Mouse (Mus musculus): ENCODE data around the gene Tlnrd1. TPM values are rescaled to one million over a fixed set of nuclear protein-coding genes. Genes with fewer than 3 reads are reported as not detected.
A peak's percentile ranks its signal among the peaks of the same experiment; 100 is the strongest.

The Tlnrd1 gene
- 9.4 and 12.7 TPM in 2 replicates for polyA plus RNA-seq (2014; fragmentation: Nextera tagmentation; extraction: Ambion mirVana)

- Histone ChIP-seq H3K27ac (ENCODE audit: low read depth, low read length) (peak within 1 kb of the TSS; percentile 93), H3K27me3 (ENCODE audit: control insufficient read depth, insufficient read depth, low read length) (no peaks in the 10 kb centered on the region), H3K4me3 (ENCODE audit: low read depth, low read length) (peak within 1 kb of the TSS; percentile 79), H3K4me2 (ENCODE audit: low read depth, low read length) (peak within 1 kb of the TSS; percentile 81), H3K9me3 (ENCODE audit: control insufficient read depth, low read length) (no peaks in the 10 kb centered on the region), H3K9ac (replicated peaks; ENCODE audit: low read depth, low read length) (peak within 1 kb of the TSS; percentile 90), H3K4me1 (ENCODE audit: control insufficient read depth, insufficient read depth, low read length) (peaks cover 22% of the 10 kb centered on the region), H3K36me3 (ENCODE audit: control insufficient read depth, insufficient read depth, low read length) (no peaks in the 10 kb centered on the region)
- WGBS, result under 1% methylated on average over 67 of the region's 69 CpGs
- ATAC-seq (ENCODE audit: low read depth), result peak; percentile 84
Measured at GRCm38 (mm10) chr7:83884021-83884658, at the start of gene Tlnrd1, which contains the start of gene Mesd. Tlnrd1 (minus strand) TSS chr7:83884305. Mesd (plus strand) TSS chr7:83884466.

- Histone ChIP-seq H3K36me3 (ENCODE audit: control insufficient read depth, insufficient read depth, low read length) (no peaks in the 10 kb centered on the region), H3K27me3 (ENCODE audit: control insufficient read depth, insufficient read depth, low read length) (no peaks in the 10 kb centered on the region), H3K9ac (replicated peaks; ENCODE audit: low read depth, low read length) (no peak overlapping the region), H3K4me1 (ENCODE audit: control insufficient read depth, insufficient read depth, low read length) (no peaks in the 10 kb centered on the region), H3K9me3 (ENCODE audit: control insufficient read depth, low read length) (no peaks in the 10 kb centered on the region), H3K27ac (ENCODE audit: low read depth, low read length) (no peak overlapping the region), H3K4me2 (ENCODE audit: low read depth, low read length) (no peak overlapping the region), H3K4me3 (ENCODE audit: low read depth, low read length) (no peak overlapping the region)
- ATAC-seq (ENCODE audit: low read depth), result no peak
- WGBS, result 67% methylated on average over 3 of the region's 3 CpGs
Measured at GRCm38 (mm10) chr7:83921637-83922036, 37.5 kb upstream of the Tlnrd1 start.

- 79% methylated on average over 4 of the region's 4 CpGs for WGBS
- H3K4me2 ChIP-seq (ENCODE audit: low read depth, low read length), result no peak overlapping the region
- H3K36me3 ChIP-seq (ENCODE audit: control insufficient read depth, insufficient read depth, low read length), result no peaks in the 10 kb centered on the region
- H3K4me1 ChIP-seq (ENCODE audit: control insufficient read depth, insufficient read depth, low read length), result no peaks in the 10 kb centered on the region
- H3K9ac ChIP-seq (replicated peaks; ENCODE audit: low read depth, low read length), result no peak overlapping the region
- no peaks in the 10 kb centered on the region for H3K9me3 ChIP-seq (ENCODE audit: control insufficient read depth, low read length)
- H3K27ac ChIP-seq (ENCODE audit: low read depth, low read length), result no peak overlapping the region
- H3K4me3 ChIP-seq (ENCODE audit: low read depth, low read length), result no peak overlapping the region
- H3K27me3 ChIP-seq (ENCODE audit: control insufficient read depth, insufficient read depth, low read length), result no peaks in the 10 kb centered on the region
- no peak for ATAC-seq (ENCODE audit: low read depth)
Measured at GRCm38 (mm10) chr7:83920241-83920640, 36.1 kb upstream of the Tlnrd1 start.

- no peaks in the 10 kb centered on the region for H3K4me1 ChIP-seq (ENCODE audit: control insufficient read depth, insufficient read depth, low read length)
- no peak overlapping the region for H3K4me2 ChIP-seq (ENCODE audit: low read depth, low read length)
- H3K9ac ChIP-seq (replicated peaks; ENCODE audit: low read depth, low read length), result no peak overlapping the region
- H3K36me3 ChIP-seq (ENCODE audit: control insufficient read depth, insufficient read depth, low read length), result no peaks in the 10 kb centered on the region
- H3K4me3 ChIP-seq (ENCODE audit: low read depth, low read length), result no peak overlapping the region
- H3K27me3 ChIP-seq (ENCODE audit: control insufficient read depth, insufficient read depth, low read length), result no peaks in the 10 kb centered on the region
- no peaks in the 10 kb centered on the region for H3K9me3 ChIP-seq (ENCODE audit: control insufficient read depth, low read length)
- H3K27ac ChIP-seq (ENCODE audit: low read depth, low read length), result no peak overlapping the region
- WGBS, result 6% methylated on average over 3 of the region's 3 CpGs
- peak; percentile 60; the same call in 1 of the 2 replicates for ATAC-seq (ENCODE audit: low read depth)
Measured at GRCm38 (mm10) chr7:83914566-83914965, 30.5 kb upstream of the Tlnrd1 start.

GRCm38 (mm10) chr7:83913995-83914394 is 29.9 kb upstream of the Tlnrd1 start:
- H3K4me3 ChIP-seq (ENCODE audit: low read depth, low read length), result no peak overlapping the region
- no peak for ATAC-seq (ENCODE audit: low read depth)
- no peaks in the 10 kb centered on the region for H3K9me3 ChIP-seq (ENCODE audit: control insufficient read depth, low read length)
- no peaks in the 10 kb centered on the region for H3K36me3 ChIP-seq (ENCODE audit: control insufficient read depth, insufficient read depth, low read length)
- H3K9ac ChIP-seq (replicated peaks; ENCODE audit: low read depth, low read length), result no peak overlapping the region
- WGBS, result 81% methylated on average over 9 of the region's 9 CpGs
- H3K4me2 ChIP-seq (ENCODE audit: low read depth, low read length), result no peak overlapping the region
- no peak overlapping the region for H3K27ac ChIP-seq (ENCODE audit: low read depth, low read length)
- no peaks in the 10 kb centered on the region for H3K27me3 ChIP-seq (ENCODE audit: control insufficient read depth, insufficient read depth, low read length)
- no peaks in the 10 kb centered on the region for H3K4me1 ChIP-seq (ENCODE audit: control insufficient read depth, insufficient read depth, low read length)

GRCm38 (mm10) chr7:83913405-83913932 is 29.4 kb upstream of the Tlnrd1 start:
- H3K27me3 ChIP-seq (ENCODE audit: control insufficient read depth, insufficient read depth, low read length), result no peaks in the 10 kb centered on the region
- no peak overlapping the region for H3K27ac ChIP-seq (ENCODE audit: low read depth, low read length)
- H3K4me3 ChIP-seq (ENCODE audit: low read depth, low read length), result no peak overlapping the region
- no peaks in the 10 kb centered on the region for H3K9me3 ChIP-seq (ENCODE audit: control insufficient read depth, low read length)
- ATAC-seq (ENCODE audit: low read depth), result no peak
- no peaks in the 10 kb centered on the region for H3K4me1 ChIP-seq (ENCODE audit: control insufficient read depth, insufficient read depth, low read length)
- no peak overlapping the region for H3K9ac ChIP-seq (replicated peaks; ENCODE audit: low read depth, low read length)
- 90% methylated on average over 6 of the region's 6 CpGs for WGBS
- H3K36me3 ChIP-seq (ENCODE audit: control insufficient read depth, insufficient read depth, low read length), result no peaks in the 10 kb centered on the region
- no peak overlapping the region for H3K4me2 ChIP-seq (ENCODE audit: low read depth, low read length)

GRCm38 (mm10) chr7:83911909-83912308 is 27.8 kb upstream of the Tlnrd1 start:
- no peaks in the 10 kb centered on the region for H3K36me3 ChIP-seq (ENCODE audit: control insufficient read depth, insufficient read depth, low read length)
- no peak overlapping the region for H3K4me3 ChIP-seq (ENCODE audit: low read depth, low read length)
- no peak overlapping the region for H3K9ac ChIP-seq (replicated peaks; ENCODE audit: low read depth, low read length)
- H3K9me3 ChIP-seq (ENCODE audit: control insufficient read depth, low read length), result no peaks in the 10 kb centered on the region
- H3K4me2 ChIP-seq (ENCODE audit: low read depth, low read length), result no peak overlapping the region
- no peak overlapping the region for H3K27ac ChIP-seq (ENCODE audit: low read depth, low read length)
- H3K27me3 ChIP-seq (ENCODE audit: control insufficient read depth, insufficient read depth, low read length), result no peaks in the 10 kb centered on the region
- no peak for ATAC-seq (ENCODE audit: low read depth)
- no peaks in the 10 kb centered on the region for H3K4me1 ChIP-seq (ENCODE audit: control insufficient read depth, insufficient read depth, low read length)
- 81% methylated on average over 3 of the region's 3 CpGs for WGBS

- Histone ChIP-seq H3K36me3 (ENCODE audit: control insufficient read depth, insufficient read depth, low read length) (peaks cover 4% of the 10 kb centered on the region; the same call in 1 of the 2 replicates), H3K4me3 (ENCODE audit: low read depth, low read length) (no peak overlapping the region), H3K27ac (ENCODE audit: low read depth, low read length) (no peak overlapping the region), H3K9ac (replicated peaks; ENCODE audit: low read depth, low read length) (no peak overlapping the region), H3K4me1 (ENCODE audit: control insufficient read depth, insufficient read depth, low read length) (no peaks in the 10 kb centered on the region), H3K4me2 (ENCODE audit: low read depth, low read length) (no peak overlapping the region), H3K9me3 (ENCODE audit: control insufficient read depth, low read length) (no peaks in the 10 kb centered on the region), H3K27me3 (ENCODE audit: control insufficient read depth, insufficient read depth, low read length) (no peaks in the 10 kb centered on the region)
- 91% methylated on average over 3 of the region's 3 CpGs for WGBS
- no peak for ATAC-seq (ENCODE audit: low read depth)
Measured at GRCm38 (mm10) chr7:83904831-83905230, 20.7 kb upstream of the Tlnrd1 start.

GRCm38 (mm10) chr7:83902296-83903145 is 18.4 kb upstream of the Tlnrd1 start:
- H3K4me3 ChIP-seq (ENCODE audit: low read depth, low read length), result no peak overlapping the region
- H3K27me3 ChIP-seq (ENCODE audit: control insufficient read depth, insufficient read depth, low read length), result no peaks in the 10 kb centered on the region
- no peak for ATAC-seq (ENCODE audit: low read depth)
- H3K4me2 ChIP-seq (ENCODE audit: low read depth, low read length), result no peak overlapping the region
- H3K9me3 ChIP-seq (ENCODE audit: control insufficient read depth, low read length), result no peaks in the 10 kb centered on the region
- no peak overlapping the region for H3K9ac ChIP-seq (replicated peaks; ENCODE audit: low read depth, low read length)
- no peak overlapping the region for H3K27ac ChIP-seq (ENCODE audit: low read depth, low read length)
- WGBS, result 81% methylated on average over 5 of the region's 5 CpGs
- H3K36me3 ChIP-seq (ENCODE audit: control insufficient read depth, insufficient read depth, low read length), result peaks cover 26% of the 10 kb centered on the region
- no peaks in the 10 kb centered on the region for H3K4me1 ChIP-seq (ENCODE audit: control insufficient read depth, insufficient read depth, low read length)
